Mouse (Mus musculus): Measurements from ENCODE around the gene Qpct. TPM values are rescaled to one million over a fixed set of nuclear protein-coding genes. Genes with fewer than 3 reads are reported as not detected.
"Not testable (repeated sequence)": the region's sequence is repeated elsewhere in the genome, so short reads cannot be mapped to it uniquely, and the experiment has no call there.

Qpct gene
- polyA plus RNA-seq, 1 experiment from 2014 or later = 6.1 TPM

- DNase-seq (ENCODE audit: low spot score) = no peak
Measured at GRCm38 (mm10) chr17:79069766-79070480, 18.2 kb downstream of the Qpct start.

DNA sequence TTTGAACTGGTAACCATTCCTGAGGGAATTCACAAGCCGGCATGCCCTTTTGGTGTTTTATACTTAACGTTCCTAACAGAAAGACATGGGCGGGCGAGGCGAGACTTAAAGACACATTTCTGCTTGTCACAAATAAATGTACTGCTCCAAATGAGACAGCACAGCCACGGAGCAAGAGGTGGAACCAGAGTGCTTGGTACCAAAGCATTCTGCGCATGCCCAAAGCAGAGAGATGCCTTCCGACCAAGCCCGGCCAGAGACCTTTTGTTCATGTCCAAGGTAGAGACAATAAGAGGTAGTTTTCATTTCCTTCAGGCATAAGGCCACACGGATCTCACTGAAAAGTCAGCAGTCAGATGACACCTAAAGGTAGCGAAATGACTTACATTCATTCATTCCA lies 20.2 kb downstream of the Qpct start:
- DNase-seq (ENCODE audit: low spot score) = no peak

DNA sequence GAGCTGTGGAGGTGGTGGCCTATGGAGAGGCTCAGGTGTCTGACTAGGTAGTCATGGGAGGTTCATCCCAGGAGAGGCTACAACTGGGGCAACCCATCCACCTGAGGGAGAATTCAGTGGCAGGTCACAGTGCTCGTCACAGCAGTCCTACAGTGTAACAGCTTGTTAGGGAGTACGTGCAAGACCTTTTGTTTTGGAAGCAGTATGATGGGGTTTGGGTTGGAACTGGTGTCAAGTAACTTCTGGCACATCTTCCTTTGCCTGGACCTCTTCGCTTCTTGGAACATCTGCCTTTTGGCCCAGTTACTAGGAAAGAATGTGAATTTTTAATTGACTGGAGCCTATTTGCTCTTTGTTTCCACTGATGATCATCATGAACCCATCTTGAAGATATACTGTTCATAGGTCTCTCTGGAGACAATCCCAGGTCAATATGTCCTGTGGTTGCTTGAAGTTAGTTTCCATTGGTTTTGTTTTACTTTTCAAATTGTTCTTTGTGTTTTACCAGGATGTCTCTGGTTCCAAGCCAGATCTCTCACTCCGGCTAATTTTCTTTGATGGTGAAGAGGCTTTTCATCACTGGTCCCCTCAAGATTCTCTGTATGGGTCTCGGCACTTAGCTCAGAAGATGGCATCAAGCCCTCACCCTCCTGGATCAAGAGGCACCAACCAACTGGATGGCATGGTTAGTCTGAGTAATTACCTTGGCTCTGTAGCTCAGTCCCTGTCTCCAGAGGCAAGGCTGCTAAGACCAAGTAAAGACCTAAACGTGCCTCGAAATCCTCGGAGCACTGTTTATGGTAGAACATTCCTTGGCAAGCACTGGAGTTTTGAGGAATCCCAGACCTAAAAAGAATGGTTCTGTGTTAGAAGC lies 25.5 kb downstream of the Qpct start:
- DNase-seq (ENCODE audit: low spot score) = no peak

DNA sequence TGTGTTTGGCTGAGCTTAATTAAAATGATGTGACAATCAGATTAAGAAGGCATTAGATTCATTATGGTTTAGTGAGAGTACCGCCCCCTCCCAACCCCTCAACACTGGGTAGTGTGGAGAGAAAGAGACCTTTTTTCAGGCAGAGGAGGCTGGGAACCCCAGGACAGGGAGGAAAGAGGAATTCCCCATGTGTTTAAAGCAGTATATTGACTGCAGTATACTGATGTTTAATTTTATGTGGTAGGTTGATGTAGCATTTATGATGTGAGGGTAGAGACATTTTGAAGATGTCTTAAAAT lies 26.1 kb downstream of the Qpct start:
- DNase-seq (ENCODE audit: low spot score) = no peak

DNA sequence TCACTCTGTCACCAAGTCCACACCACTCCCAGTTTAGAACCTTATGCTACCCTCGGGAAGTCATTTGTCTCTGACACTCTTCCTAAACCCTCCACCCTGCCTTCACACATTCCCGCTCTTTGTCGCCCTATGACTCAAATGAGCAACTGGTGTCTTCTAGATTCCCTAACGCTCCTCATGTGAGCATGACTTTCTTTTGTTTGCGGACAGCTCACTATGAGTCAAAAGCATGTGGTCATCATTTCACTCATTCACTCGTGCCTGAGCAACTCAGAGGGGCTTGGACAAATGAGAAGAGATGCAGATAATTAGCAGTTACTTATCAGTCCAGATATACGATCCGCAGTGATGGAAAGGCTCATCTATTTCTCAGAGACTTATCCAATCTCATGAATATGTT lies 26.5 kb downstream of the Qpct start:
- DNase-seq (ENCODE audit: low spot score) = no peak

GRCm38 (mm10) chr17:79091710-79092109 lies 40.0 kb downstream of the Qpct start:
- DNase-seq (ENCODE audit: low spot score) = no peak

DNA sequence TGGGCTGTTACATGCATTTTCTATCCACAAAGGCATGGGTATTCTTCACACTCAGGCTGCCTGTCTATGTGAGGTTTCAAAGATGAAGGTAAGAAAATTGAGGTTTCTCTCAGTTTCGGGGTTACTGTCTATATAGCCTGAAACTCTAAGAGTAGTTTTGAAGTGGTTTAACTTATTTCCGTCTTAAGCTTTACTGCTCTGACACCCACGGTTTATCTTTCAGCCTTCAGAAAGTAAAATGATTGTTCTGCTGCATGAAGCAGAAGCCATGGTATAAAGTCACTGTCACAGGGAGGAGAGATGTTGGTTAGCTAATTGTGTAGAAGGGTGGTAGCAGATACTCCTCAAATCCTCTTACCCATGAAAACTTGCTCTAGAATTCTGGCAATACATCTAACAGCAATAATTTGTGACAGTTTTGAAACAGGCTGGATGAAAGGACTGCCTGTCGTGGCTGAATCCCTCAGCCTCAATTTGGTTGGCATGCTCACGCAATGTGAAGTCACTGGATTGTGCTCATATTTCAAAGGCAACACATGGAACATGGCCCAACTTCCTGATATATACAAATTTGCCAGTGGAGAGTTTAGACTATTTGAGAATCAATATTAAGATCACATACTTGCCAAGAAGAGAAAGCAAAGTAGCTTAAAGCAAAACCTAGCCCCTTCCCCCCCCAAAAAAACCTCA lies 41.7 kb downstream of the Qpct start:
- peak; percentile 52 for DNase-seq (ENCODE audit: low spot score)

DNA sequence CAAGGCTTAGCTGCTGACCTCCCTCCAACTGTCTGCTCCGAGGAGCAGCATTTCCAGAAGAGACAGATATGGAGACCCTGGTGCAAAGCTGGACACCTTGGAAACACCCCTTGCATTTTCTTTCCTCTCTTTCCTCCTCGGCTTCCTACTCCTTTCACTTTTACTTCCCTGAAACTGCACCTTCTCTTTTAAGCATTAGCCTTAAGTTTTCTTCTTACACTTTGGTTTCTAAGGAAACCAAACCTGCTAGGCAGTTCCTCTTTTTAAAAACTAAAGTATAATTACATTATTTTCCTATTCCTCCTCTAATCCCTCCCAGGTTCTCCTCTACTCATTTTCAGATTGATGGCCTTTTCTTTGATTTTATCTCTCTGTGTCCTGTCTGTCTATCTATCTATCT lies 43.9 kb downstream of the Qpct start:
- DNase-seq (ENCODE audit: low spot score) = no peak

GRCm38 (mm10) chr17:79099866-79100265 lies 48.2 kb downstream of the Qpct start:
- DNase-seq (ENCODE audit: low spot score) = peak; percentile 18

DNA sequence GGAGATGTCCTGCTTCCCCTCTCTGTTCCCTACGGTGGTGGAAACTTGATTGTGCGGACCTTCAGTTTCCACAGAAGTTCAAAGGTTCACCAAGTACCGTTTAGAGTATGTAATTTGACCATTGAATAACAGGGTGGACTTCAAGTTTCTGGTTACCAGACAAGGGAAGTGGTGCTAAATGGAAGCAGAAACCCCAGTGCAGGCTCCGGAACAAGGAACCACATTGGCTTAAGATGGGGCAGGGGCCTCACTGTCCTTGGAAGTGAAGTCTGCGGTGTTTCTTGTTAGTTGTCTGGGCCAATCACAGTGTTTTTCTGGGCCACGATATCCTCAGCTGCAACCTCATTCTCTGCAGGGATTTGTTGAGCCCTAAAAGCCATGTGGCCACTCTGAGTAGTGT lies 56.5 kb downstream of the Qpct start:
- no peak for DNase-seq (ENCODE audit: low spot score)

- no peak for DNase-seq (ENCODE audit: low spot score)
Measured at GRCm38 (mm10) chr17:79109576-79109975, 57.9 kb downstream of the Qpct start.

DNA sequence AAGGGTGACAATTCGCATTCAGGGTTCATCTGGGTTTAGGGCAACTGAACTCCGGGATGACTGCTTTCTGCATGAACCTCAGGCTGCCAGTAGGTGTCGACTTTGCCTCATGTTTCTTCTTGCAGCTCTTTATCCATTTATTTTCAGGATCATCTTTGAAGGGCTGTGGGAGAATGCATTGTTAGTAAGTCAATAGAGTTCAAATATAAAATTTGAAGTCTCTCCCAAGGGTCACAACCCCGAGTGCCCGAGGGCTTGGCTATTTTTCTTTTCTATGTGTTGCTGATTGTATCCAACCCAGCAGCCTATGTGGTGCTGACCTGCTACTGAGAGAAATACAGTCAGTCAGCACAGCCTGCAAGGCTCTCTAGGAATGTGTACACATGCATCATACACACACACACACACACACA lies 59.2 kb downstream of the Qpct start:
- peak; percentile 9 for DNase-seq (ENCODE audit: low spot score)

DNA sequence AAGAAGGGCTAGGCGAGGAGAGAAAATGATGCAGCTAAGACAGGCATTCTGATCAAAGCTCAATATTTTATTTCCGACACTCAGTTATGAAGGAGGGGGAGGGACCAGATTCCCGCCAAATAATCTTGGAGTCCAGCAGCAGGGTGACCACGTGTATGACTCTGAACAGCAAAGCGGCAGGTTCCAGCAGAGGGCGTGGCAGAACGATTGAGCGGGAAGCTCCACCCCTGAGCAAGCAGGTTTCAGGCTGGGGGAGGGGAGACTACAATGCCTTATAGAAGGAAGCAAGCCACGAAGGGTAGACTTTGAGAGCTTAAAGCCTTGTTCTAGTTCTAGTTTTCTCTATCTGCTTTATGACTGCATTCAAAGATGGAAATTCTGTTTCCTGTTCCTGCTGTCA lies 63.5 kb downstream of the Qpct start:
- DNase-seq (ENCODE audit: low spot score) = not testable (repeated sequence)

- no peak for DNase-seq (ENCODE audit: low spot score)
Measured at GRCm38 (mm10) chr17:79119066-79119465, 67.4 kb downstream of the Qpct start.

- no peak for DNase-seq (ENCODE audit: low spot score)
Measured at GRCm38 (mm10) chr17:79120269-79120668, 68.6 kb downstream of the Qpct start.

DNA sequence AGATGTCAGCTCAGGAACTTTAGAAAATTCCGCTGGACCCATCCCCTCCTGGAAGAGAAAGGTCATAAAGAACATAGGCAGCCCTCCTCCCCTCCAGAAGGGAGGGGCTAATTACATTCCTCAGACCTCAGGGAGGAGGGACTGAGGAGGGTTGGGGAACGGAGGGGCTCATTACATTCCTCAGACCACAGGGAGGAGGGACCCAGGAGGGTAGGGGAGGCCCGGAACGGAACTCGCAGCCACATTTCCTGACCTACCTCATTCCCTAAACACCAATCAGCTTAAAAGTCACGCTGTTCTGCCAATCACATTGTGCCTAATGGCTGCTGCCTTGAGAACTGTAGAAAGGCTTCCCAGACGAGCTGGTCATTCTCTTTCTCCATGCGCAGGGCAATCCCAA lies 82.0 kb downstream of the Qpct start:
- DNase-seq (ENCODE audit: low spot score) = no peak

DNA sequence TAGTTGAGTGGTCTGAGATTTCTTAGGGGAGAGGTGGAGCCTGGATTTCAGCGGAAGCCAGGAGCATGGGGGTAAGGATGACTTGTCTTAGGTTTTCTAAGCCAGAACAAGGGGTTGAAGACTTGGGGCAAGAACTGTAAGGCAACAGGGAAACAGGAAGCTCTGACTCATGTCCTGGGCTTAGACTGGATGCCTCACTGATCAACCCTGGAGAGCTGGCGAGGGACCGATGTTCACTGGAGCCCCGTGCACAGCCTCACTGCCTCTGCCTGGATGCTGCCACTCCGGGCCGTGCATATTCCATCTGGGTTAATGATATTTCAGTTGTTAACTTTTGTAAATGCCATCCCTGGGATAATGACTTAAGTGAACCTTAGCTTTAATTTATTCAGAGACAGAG lies 84.1 kb downstream of the Qpct start:
- DNase-seq (ENCODE audit: low spot score) = no peak

GRCm38 (mm10) chr17:79136401-79136800 lies 84.7 kb downstream of the Qpct start:
- no peak for DNase-seq (ENCODE audit: low spot score)

All from thymus, postnatal 0 days (tissue).